Mouse (Mus musculus) cerebellum, postnatal 25 days (tissue): ENCODE data around the gene Lmf2.

Experiments
- DNase-seq, 2 experiments: peaks; one replicate each; pipeline ENCODE4 v3.0.0; 2021; ENCODE audit warnings: mixed read lengths in 2 of 2

Gene Lmf2

GRCm38 (mm10) chr15:89314511-89315189 lies 40.8 kb downstream of the Lmf2 start:
- DNase-seq = peak; percentile 42 to 63

- DNase-seq = peak; percentile 24 to 48
These were observed 41.4 kb downstream of the Lmf2 start for GRCm38 (mm10) chr15:89314107-89314506.

DNA sequence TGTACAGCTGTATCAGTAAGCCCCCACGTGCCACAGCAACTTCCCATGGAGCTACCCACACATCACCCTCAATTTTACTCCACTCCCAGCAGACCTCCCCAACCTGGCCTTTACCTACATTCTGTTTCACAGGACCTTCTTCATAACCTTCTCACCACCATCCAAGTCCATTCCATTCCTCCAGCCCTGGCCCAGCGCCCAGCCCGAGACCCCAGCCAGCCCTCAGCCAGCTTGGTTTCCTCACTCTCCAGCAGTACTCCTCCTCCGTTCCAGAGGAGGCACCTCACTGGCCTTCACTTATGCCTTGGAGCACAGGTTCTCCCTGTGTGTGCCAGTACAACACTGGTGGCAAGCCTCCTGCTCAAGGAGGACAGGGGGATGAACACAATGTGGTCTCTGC lies 42.1 kb downstream of the Lmf2 start:
- DNase-seq = no peak

DNA sequence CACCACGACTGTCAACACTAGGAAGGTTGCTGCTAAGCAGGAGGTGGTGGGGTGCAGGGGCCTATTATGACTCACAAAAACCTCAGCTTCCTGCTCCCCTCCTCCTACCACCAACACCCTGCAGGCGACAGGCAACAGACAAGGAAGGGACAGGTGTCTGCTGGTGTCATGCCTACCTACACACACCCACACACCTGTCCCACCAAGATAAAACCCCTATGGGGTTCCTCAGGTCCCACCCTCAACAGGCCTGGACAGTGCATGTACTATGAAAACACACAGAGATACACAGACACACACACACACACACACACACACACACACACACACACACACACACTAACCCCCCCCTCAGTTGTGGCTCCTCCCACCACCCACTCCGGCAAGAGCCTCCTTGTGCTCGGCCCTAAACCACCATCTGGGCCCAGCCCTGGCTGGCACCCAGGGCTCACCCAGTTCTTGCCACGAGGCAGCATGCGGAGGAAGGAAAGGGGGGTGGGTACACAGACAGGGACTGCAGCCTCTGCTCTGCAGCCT lies 45.4 kb downstream of the Lmf2 start:
- peak; percentile 77 to 82 for DNase-seq

- DNase-seq = peak; percentile 58 to 62
These were observed 46.9 kb downstream of the Lmf2 start for GRCm38 (mm10) chr15:89308406-89309139.

GRCm38 (mm10) chr15:89307461-89307860 lies 48.0 kb downstream of the Lmf2 start:
- peak in 1 of 2 experiments; percentile 52 for DNase-seq

GRCm38 (mm10) chr15:89305966-89306365 lies 49.5 kb downstream of the Lmf2 start:
- peak in 1 of 2 experiments; percentile 8 for DNase-seq
